Mouse (Mus musculus) olfactory bulb, adult 2 months (tissue): ENCODE results near the gene Pitpnb.

Experiments used
- CTCF ChIP-seq: fragments of 200-500 bp; IDR thresholded peaks from 2 replicates; pipeline ENCODE4 v1.5.1; 2012; ENCODE audit warnings: low read depth, mild to moderate bottlenecking, low read length, moderate library complexity; ENCODE audit not compliant: insufficient read depth
- POLR2A ChIP-seq: fragments of 200-500 bp; IDR thresholded peaks from 2 replicates; pipeline ENCODE4 v1.6.1; 2012; ENCODE audit warnings: mild to moderate bottlenecking, low read depth, low read length, moderate library complexity; ENCODE audit not compliant: insufficient read depth

- no peak for TF ChIP-seq CTCF
- TF ChIP-seq POLR2A: no peak
Measured at GRCm38 (mm10) chr5:111329782-111330416, 664 bp upstream of the Pitpnb start.
